Mouse (Mus musculus): ENCODE data around the gene Htr1d.
A peak's percentile ranks its signal among the peaks of the same experiment; 100 is the strongest.

The Htr1d gene

DNA sequence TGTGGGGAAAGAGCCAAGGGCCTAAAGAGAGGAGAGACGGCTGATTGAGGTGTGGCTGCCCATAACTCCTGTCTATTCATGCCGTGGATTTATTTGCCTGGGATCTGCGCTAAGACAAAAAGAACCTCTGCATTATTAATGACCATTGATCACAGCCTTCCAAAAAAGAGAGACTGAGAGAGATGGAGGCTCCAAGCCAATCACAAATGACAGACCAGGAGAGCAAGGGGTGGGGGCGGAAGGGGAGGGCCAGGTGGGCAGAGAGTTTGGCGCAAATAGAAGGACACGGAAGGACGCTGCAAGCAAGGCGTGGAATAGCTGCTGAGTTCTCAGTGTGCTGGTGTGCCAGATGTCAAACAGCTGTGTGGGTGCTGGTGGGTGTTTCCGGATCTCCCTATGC lies at the start of gene Htr1d:
TSS of gene Htr1d (plus strand) at position 301 of the 400 bp plus-strand sequence.
- no peak for DNase-seq (ENCODE audit: low spot score in 2 of 2)

DNA sequence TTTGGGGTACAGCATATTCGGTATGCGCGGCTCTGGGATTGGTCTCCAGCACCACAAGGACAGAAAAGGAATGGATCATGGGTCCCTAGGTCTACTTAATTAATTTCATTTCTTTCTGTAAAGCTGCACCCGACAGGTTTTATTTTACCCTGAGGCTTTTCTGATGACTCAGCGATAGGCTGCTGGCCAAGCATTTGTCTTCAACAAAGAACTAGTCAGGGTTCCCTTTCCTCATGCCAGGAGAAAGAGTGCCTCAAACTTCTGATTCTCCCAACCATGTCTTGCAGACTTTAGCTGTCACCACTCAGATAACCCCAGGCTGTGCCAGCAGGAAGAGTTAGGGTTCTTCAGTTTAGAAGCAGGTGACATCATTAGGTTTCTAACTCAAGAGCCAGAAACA lies 46.3 kb upstream of the Htr1d start:
- peak in 1 of 2 experiments; percentile 17 for DNase-seq (ENCODE audit: low spot score in 2 of 2)

DNA sequence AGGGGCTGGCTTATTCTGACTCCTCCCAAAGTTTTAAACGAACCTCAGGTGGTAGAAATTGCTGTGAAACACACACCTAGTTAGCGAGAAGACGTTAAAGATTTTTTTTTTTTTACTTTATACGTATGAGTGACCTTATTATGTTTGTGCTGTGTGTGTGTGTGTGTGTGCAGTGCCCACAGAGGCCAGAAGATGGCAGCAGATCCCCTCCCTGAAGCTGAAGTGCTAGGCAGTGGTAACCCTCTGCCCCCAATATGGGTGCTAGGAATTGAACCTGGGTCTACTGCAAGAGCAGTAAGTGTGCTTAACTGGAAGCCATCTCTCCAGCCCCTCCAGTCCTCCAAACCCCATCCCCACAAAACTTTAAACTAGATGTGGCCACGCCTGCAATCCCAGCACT lies 40.3 kb upstream of the Htr1d start:
- no peak for DNase-seq (ENCODE audit: low spot score in 2 of 2)

DNA sequence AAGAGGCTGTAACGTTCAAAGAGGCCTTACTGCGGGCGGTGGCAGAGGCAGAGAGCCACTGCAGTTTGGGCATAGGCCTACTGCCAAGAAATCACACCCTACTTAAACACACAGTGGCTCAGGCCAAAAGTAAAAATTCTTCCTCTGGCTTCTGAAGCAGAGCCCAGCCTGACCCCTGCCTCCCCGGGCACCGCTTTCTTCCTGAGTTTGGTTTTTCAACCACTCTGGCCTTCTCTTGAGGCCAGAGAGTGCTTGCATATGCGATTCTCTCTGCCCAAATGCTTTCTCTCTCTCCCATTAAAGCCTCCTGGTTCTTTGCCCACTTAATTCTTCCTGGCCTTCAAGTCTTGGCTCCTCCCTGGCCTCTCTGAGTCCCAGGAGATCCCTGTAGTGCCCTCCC lies 39.5 kb upstream of the Htr1d start:
- no peak for DNase-seq (ENCODE audit: low spot score in 2 of 2)

DNA sequence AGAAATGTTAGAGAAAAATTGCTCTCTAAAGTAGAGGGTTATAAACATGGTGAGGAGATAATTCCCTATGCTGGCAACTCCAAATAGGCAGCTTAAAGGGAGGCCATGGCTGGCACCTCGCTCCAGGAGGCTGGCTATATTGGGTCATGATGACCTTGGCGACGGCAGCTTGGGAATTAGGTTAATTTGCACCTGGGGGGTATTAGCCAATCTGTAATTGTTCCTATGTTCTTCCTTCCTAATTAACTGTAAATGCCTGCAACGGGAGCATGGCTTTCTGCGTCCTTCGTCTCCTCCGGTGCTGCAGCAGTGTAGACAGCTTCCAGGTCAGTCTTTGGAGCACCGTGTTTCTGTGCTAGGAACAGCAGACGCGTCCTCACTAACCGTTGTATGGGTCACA lies 36.1 kb upstream of the Htr1d start:
- DNase-seq (ENCODE audit: low spot score in 2 of 2) = no peak

DNA sequence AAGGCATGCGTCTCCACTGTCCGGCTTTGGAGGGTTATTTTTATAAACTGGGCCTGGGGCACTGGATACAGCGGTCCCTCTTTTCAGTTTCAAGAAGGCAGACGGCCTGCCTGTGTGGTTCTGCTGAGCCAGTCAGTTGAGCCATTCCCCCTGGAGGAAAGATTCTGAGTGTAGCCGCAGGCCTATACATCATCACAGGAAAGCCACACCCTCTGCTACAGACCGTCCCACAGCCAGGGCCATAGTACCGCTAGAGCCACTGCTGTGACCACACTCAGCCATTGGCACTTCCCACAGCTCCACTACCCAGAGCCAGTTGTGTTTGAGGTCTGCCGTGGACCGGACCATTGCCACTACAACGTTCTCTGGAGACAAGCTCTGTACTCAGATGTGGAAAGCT lies 21.5 kb upstream of the Htr1d start:
- no peak for DNase-seq (ENCODE audit: low spot score in 2 of 2)

DNA sequence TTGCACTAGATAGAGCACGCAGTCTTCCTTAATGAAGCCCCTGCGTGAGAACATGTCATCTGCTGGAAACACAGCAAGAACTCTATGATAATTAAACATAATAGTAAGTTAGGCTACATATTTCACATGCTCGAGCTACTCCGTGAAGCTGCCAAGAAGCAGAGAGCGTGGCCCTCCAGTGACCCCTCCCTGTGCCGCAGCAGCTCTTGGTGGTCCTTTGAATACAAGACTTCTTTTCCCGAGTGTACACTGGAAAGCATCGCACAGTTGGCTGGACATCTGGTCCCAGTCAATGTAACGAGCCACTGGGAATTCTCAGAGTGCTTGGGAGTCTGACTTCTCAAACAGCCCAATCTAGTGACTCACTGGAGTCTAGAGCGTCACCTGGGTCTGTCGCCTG lies 15.5 kb upstream of the Htr1d start:
- no peak for DNase-seq (ENCODE audit: low spot score in 2 of 2)

DNA sequence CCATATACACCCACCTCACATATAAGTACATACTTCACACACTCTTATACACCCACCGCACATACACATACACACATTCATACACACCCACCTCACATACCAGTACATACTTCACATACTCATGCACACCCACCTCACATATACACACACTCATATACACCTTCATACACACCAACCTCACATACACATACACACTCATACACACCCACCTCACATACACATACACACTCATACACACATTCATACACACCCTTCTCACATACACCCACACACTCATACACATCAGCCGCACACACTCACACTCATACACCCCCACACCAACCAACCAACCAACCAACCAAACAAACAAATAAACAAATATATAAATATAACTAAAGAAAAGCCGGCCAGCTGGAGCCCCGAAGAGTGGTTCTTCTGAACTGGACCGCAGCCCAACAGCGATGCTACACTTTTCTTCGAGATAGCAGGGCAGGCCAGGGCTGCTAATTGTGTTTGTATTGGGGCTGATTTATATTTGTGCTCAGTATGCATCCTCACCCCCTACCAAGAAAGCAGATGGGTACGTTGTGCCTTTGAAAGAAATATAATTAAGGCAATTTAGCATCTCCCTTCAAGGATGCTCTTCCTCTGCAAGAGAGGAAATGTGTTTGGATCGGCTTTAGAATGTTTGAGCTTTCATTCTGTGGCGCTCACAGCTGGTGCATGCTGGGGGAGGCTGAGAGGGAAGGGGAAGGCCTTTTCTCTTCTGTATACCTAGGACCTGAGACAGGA lies 11.1 kb upstream of the Htr1d start:
- DNase-seq (ENCODE audit: low spot score in 2 of 2) = no peak

DNA sequence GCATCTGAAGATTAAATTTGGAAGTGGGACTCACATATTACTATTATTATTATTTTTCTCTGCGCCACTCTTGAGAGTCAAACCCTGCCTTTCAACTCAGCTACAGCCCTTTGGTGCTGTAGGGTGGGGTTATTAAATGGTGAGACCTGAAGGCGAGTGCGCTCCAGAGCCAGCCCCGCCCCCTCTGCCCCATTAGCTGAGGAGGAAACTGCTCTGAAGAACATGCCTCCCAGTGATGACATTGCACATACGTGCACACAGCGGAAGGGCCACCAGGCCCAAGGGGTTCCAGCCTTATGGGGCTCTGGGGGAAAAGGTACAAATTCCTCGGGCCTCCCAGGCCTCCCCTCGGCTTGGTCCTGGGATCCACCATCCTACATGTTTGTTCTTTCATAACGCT lies 7.8 kb upstream of the Htr1d start:
- no peak for DNase-seq (ENCODE audit: low spot score in 2 of 2)

DNA sequence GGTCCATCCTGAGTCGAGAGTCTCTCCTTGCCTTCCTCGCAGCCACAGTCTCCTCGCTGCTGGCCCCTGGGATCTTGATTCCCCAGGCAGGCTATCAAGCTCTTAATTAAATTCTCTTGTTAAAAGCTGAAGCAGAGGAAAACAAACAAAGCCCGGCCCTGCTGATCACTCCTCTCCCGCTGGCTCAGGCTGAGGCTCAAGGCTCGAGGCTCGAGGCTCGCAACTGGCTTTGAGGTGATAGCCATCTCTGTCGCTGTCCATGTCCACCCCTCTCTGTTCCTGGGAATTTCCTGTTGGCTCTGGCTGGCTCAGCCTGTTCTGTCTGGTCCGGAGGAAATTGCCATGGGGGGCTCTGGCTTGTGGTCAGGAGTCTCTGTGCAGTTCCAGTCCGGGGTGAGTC lies 4.4 kb upstream of the Htr1d start:
- DNase-seq (ENCODE audit: low spot score in 2 of 2) = no peak

DNA sequence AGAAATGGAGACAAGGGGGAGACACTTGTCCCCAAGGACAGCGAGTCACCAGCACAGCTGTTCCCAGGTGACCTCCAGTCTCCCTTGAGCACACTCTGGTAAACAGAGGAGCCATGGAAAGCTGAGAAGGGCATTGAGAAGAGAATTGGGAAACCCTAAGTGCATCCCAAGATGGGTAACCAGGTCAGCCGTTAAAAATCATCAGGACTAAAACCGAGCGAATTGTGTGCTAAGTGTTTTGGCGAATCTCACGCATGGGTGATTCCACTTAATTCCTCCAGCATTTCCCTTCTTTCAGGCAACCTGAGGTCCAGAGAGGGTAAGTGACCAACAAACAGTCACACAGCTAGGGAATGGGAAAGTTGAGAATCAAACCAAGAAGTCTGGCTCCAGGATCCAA lies 3.9 kb upstream of the Htr1d start:
- DNase-seq (ENCODE audit: low spot score in 2 of 2) = no peak

DNA sequence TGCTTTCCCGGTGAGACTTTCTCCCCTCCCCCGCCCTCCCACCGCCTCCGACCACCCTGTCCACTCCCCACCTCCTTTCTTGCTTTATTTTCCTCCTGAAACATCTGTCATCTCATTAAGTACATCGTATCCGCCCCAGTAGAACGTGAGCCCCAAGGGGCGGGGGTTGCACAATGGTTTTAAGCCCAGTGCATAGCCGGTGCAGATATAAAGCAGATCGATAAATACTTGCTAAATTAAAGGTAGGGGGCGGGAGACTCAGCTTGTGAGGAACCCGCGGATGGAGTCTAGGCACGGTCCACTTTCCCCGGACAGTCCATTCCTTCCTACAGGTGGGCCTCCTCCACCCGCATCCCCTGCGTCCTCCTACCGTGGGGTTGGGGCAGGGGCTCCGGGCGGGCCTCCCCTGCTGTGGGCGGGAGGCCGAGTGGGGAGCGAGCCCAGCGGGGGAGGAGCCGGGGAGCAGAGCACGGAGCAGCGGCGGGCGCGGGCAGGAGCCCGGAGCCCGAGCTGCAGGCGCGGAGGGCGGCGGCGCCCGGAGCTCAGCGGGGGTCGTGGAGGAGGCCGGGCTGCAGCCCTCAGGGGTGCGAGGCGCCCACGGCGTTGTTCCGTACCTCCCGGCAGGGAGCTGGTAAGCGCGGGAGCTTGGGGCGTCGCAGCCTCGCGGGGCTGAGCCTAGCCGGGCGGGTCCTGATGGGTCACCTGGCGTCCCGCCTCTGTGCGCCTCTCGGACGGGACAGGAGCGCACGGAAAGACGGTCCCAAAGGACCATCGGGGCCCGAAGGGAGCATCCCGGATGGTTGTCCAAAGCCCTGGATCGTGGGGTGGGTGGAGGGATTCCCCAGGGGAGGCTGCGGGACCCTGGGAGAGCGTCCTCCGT lies 1.0 kb downstream of the Htr1d start:
- DNase-seq (ENCODE audit: low spot score in 2 of 2) = no peak

DNA sequence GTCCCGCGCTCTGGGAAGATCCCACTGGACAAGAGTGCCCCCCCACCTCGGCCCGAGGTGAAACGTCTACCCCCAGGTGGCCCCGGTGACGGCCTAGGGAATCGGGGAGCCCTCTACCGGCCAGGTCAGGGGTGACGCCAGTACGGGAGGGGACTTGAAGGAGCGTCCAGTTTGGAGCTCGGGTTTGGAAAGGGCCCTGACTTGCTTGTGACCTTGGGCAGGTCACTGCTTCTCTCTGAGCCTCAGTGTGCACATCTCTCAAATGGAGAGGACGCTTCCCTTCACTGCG lies 1.6 kb downstream of the Htr1d start:
- DNase-seq (ENCODE audit: low spot score in 2 of 2) = no peak

DNA sequence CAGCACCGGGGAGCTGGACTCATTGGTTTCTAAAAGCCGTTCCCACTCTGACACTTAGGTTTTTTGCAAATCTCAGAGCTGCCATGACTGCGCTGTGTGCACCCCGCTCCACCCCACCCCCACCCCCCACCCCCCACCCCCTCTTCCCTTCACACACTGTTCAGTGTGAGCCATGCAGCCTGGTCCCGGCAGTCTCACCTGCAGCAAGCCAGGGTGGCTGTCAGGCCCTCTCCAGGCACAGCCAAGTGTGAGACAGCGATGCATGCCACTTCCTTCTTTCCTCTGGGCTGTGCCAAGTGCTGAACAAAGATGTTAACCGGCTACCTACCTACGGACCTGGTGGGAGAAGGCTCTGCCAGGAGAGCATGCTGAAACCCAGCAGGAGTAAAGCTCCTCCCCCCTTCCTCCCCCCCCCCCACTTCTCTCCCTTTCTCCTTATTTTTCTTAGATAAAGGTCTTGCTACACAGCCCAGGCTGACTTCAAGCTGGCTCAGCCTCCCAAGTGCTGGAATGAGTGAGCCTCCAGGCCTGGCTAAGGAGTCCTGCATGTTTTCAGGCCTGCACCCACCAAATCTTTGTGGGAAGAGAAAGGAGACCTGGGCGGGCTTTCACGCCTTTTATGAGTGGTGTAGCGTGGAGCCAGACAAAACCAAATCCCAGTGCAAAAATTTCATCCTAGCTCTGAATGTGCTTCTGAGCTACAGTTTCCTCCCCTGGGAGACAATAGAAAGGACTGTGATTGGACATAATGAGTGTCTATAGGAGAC lies 7.5 kb downstream of the Htr1d start:
- DNase-seq (ENCODE audit: low spot score in 2 of 2) = no peak

DNA sequence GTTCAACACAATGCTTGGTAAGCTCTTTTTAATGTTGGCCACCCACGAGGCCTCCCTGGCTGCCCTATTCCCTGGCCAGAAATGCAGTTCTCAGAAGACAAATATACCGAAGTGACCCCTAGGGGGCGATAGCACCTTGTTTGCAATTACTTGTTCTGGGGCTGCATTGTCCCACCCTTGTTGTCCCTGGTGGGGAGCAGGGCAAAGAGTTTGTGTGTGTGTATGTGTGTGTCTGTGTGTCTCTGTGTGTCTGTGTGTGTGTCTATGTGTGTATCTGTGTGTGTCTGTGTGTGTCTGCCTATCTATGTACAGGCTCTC lies 8.0 kb downstream of the Htr1d start:
- DNase-seq (ENCODE audit: low spot score in 2 of 2) = no peak

DNA sequence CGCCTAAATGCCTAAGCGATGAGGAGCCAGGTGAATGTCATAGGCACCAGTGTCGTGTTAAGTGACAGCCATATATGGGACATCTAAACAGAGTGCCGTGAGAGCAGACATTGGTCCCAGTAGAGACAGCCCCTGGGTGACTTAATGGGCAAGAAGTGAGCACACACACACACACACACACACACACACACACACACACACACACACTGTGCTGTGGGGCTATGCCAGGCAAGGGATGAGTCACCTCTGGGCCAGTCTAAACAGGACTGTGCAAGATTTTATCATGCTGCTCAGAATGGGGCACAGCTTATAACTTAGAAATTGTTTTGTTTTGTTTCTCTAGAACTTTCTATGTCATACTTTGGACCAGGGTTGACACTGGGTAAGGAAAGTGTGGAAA lies 10.7 kb downstream of the Htr1d start:
- peak in 1 of 2 experiments; percentile 64 for DNase-seq (ENCODE audit: low spot score in 2 of 2)

DNA sequence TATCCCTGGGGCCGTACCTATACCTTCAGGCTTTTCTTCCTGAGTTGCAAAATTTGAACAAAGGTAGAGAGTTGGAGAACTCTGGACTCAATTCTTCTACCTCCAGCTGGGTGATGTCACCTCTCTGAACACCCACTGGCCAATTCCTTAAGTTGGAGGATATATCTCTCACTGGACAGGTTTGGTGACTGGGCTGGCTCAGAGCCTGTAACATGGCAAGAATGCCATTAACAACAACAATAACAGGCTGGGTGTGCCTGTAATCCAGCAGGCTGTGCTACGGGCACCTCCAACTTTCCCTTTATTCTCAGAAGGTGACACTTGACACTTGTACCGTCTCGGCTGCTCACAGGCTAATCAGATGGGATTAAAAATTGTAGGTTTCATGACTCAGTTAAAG lies 15.8 kb downstream of the Htr1d start:
- DNase-seq (ENCODE audit: low spot score in 2 of 2) = no peak

DNA sequence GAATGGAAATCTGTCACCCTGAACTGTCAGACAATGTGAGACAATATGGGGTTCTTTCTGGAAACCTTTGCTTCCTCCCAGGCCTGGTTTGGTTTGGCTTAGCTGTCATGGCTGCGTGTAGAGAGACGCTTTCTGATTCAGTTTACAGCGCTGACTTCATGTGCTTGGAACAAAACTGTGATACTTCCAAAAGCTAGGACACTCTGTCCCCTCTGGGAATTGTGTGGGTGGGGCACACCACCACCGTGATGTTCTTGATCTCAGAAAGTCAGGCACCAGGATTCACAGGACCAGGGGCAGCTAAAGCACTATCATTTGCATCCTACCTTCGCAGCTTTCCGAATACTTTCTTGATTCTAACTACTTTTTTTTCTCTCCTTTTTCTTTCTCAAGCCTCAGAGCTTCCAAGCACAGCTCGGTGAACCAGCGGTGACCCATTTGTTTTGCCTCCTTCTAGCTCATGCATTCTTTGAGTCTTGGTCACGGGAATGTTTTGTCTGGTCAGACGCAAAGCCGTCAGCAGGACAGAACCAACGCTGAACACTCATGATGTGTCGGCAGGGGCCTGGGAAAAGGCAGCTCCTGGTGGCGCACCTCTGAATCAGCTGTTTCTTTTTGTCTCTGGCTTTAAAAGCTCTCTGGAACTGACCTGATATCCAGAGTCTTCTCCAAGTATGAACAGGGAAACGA lies 18.2 kb downstream of the Htr1d start:
- no peak for DNase-seq (ENCODE audit: low spot score in 2 of 2)

DNA sequence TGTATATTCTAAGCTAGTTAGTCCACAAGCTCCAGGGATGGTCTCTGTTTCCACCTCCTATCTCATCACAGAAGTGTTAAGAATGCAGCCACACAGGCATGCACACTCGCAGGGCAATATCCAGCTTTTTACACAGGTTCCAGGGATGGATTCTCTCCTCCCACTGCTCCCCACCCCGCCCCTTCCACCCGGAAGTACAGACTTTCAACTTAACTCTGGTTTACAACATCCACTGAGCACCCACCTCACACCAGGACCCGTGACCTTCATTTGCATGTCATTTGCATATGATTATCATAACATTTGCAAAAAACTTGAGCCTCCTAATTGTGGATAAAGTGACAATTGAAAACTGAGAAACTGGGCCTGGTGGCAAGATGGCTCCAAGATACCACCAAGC lies 21.2 kb downstream of the Htr1d start:
- no peak for DNase-seq (ENCODE audit: low spot score in 2 of 2)

DNA sequence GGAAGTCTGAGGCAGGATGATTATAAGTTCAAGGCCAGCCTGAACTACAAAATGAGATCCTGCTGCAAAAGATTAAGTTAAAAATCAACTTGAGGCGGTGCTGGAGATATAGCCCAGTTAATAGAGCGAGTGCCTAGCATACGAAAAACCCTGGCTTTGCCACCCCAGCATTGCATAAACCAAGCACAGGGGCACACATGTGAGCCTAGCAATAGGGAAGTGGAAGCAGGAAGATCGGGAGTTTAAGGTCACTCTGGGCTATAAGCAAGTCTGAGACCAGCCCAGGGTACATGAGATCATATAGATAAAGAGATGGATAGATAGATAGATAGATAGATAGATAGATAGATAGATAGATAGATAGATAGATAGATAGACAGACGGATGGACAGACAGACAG lies 26.5 kb downstream of the Htr1d start:
- DNase-seq (ENCODE audit: low spot score in 2 of 2) = no peak

DNA sequence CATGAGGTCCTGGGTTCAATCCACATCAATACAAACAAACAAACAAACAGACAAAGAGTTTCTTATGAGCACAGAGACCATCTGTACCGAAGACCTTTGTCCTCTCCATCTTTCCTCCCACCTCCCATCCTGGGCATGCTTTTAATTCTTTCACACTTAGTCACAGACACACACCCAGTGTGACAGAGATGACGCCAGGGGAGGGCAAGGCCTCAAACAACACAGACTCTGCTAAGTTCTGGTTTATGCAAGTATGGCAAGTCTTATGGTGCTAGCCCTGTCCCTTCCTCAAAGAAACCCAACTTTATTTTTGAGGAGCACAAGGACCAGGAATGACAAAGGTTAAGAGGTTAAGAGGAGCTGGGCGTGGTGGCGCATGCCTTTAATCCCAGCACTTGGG lies 26.9 kb downstream of the Htr1d start:
- no peak for DNase-seq (ENCODE audit: low spot score in 2 of 2)

DNA sequence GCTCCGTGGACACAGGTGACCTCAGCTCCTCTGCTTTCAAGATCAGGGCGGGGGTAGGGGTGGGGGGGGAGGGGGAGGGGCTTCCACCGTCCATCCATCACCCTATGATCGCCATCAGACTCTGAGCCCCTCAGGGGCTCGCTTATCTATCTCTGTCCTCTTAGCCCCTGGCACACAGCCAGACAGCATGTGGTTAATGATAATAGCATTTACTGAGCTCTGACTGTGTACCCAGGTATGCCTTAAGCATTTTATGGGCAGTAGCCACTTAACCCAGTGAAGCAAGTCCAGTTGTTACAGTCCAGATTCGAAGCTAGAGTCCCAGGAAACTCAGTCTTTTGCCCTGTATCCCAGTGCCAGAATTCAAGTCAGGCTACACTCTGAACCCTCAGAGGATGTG lies 28.2 kb downstream of the Htr1d start:
- DNase-seq (ENCODE audit: low spot score in 2 of 2) = no peak

All from urinary bladder, adult 18-20 months (tissue).